Mouse (Mus musculus) kidney, embryonic 15.5 days (tissue): Measurements from ENCODE around the gene Ccm2l. TPM values are rescaled to one million over a fixed set of nuclear protein-coding genes. Genes with fewer than 3 reads are reported as not detected.
A peak's percentile ranks its signal among the peaks of the same experiment; 100 is the strongest.

ENCODE experiments used
- ATAC-seq: fragments of 200-750 bp; cut with Nextera tagmentation; replicated peaks from 2 replicates; pipeline ENCODE4 v1.8.0; 2017; ENCODE audit warnings: moderate TSS enrichment; ENCODE audit not compliant: low FRiP score
- H3K27ac ChIP-seq: fragments of 300-500 bp; sonication (generic); 2 replicates; pipeline ENCODE4 v1.5.1; 2015; ENCODE audit warnings: mild to moderate bottlenecking, inconsistent platforms
- H3K27me3 ChIP-seq: fragments of 300-500 bp; sonication (generic); 2 replicates; pipeline ENCODE4 v1.6.1; 2015; ENCODE audit warnings: inconsistent platforms
- H3K36me3 ChIP-seq: fragments of 300-500 bp; sonication (generic); 2 replicates; pipeline ENCODE4 v1.6.1; 2015; ENCODE audit warnings: inconsistent platforms
- H3K4me1 ChIP-seq: fragments of 300-500 bp; sonication (generic); 2 replicates; pipeline ENCODE4 v1.6.1; 2015; ENCODE audit warnings: inconsistent platforms
- H3K4me2 ChIP-seq: fragments of 300-500 bp; sonication (generic); 2 replicates; pipeline ENCODE4 v1.6.1; 2015; ENCODE audit warnings: moderate library complexity, mild to moderate bottlenecking, inconsistent platforms
- H3K4me3 ChIP-seq: fragments of 300-500 bp; sonication (generic); replicated peaks from 2 replicates; pipeline ENCODE4 v1.5.1; 2015; ENCODE audit warnings: mild to moderate bottlenecking, inconsistent platforms
- H3K9ac ChIP-seq: fragments of 300-500 bp; sonication (generic); 2 replicates; pipeline ENCODE4 v1.6.1; 2015; ENCODE audit warnings: mild to moderate bottlenecking, inconsistent platforms
- H3K9me3 ChIP-seq: fragments of 300-500 bp; sonication (generic); replicated peaks from 2 replicates; pipeline ENCODE4 v1.6.1; 2016; ENCODE audit warnings: inconsistent platforms
- WGBS: fragments of 180-500 bp; shearing (Covaris S2); methylation state at CpG from one replicate; pipeline ENCODE4 v1.1.7; 2015; ENCODE audit warnings: mixed read lengths; 5-methylcytosine and 5-hydroxymethylcytosine counted together
- polyA plus RNA-seq: library from polyadenylated mRNA; unstranded; fragments of >200 nt; fragmentation: Nextera tagmentation; extraction: Ambion mirVana; gene quantifications from 2 replicates; pipeline ENCODE4 v1.2.1, GENCODE M21; 2015

The Ccm2l gene
- polyA plus RNA-seq, 1 experiment from 2014 or later = 3.6 TPM

GRCm38 (mm10) chr2:153055270-153055920, 10.4 kb upstream of the Ccm2l start:
- ATAC-seq = no peak
- H3K27me3 ChIP-seq = peaks cover 28% of the 10 kb centered on the region
- no peaks in the 10 kb centered on the region for H3K36me3 ChIP-seq
- no peaks in the 10 kb centered on the region for H3K9me3 ChIP-seq
- peaks cover 7% of the 10 kb centered on the region for H3K4me1 ChIP-seq
- H3K9ac ChIP-seq = no peak overlapping the region
- 59% methylated on average over 6 of the region's 6 CpGs for WGBS
- H3K27ac ChIP-seq = no peak overlapping the region
- H3K4me2 ChIP-seq = no peak overlapping the region
- H3K4me3 ChIP-seq = no peak overlapping the region

GRCm38 (mm10) chr2:153058365-153058764, 7.4 kb upstream of the Ccm2l start:
- Histone ChIP-seq H3K4me3 (no peak overlapping the region), H3K36me3 (no peaks in the 10 kb centered on the region), H3K27me3 (peaks cover 5% of the 10 kb centered on the region), H3K4me1 (0 out of 2 replicates have a peak, but pooled peaks cover under 1% of the 10 kb centered on the region), H3K27ac (no peak overlapping the region), H3K9me3 (no peaks in the 10 kb centered on the region), H3K4me2 (no peak overlapping the region), H3K9ac (no peak overlapping the region)
- WGBS = 51% methylated on average over 4 of the region's 4 CpGs
- no peak for ATAC-seq

- Histone ChIP-seq H3K36me3 (no peaks in the 10 kb centered on the region), H3K27ac (no peak overlapping the region), H3K9me3 (no peaks in the 10 kb centered on the region), H3K9ac (no peak overlapping the region), H3K27me3 (no peaks in the 10 kb centered on the region), H3K4me2 (no peak overlapping the region), H3K4me1 (0 out of 2 replicates have a peak, but pooled peaks cover 3% of the 10 kb centered on the region), H3K4me3 (no peak overlapping the region)
- 81% methylated on average over 7 of the region's 7 CpGs for WGBS
- no peak for ATAC-seq
These were observed 5.5 kb upstream of the Ccm2l start for GRCm38 (mm10) chr2:153060216-153060615.

- no peaks in the 10 kb centered on the region for H3K9me3 ChIP-seq
- peaks cover 23% of the 10 kb centered on the region for H3K27me3 ChIP-seq
- no peak overlapping the region for H3K4me2 ChIP-seq
- no peak overlapping the region for H3K9ac ChIP-seq
- no peaks in the 10 kb centered on the region for H3K36me3 ChIP-seq
- H3K27ac ChIP-seq = no peak overlapping the region
- H3K4me1 ChIP-seq = 0 out of 2 replicates have a peak, but pooled peaks cover 3% of the 10 kb centered on the region
- WGBS = 59% methylated on average over 3 of the region's 3 CpGs
- no peak overlapping the region for H3K4me3 ChIP-seq
- no peak for ATAC-seq
These were observed 2.4 kb upstream of the Ccm2l start for GRCm38 (mm10) chr2:153063394-153063793.

- peaks cover 31% of the 10 kb centered on the region for H3K27me3 ChIP-seq
- no peaks in the 10 kb centered on the region for H3K36me3 ChIP-seq
- no peak overlapping the region for H3K9ac ChIP-seq
- H3K27ac ChIP-seq = no peak overlapping the region
- H3K4me1 ChIP-seq = 0 out of 2 replicates have a peak, but pooled peaks cover 3% of the 10 kb centered on the region
- H3K9me3 ChIP-seq = no peaks in the 10 kb centered on the region
- no peak overlapping the region for H3K4me2 ChIP-seq
- no peak overlapping the region for H3K4me3 ChIP-seq
- 64% methylated on average over 9 of the region's 9 CpGs for WGBS
- no peak for ATAC-seq
These were observed 1.4 kb upstream of the Ccm2l start for GRCm38 (mm10) chr2:153064190-153064970.

- ATAC-seq = no peak
- Histone ChIP-seq H3K9me3 (no peaks in the 10 kb centered on the region), H3K4me1 (peaks cover 10% of the 10 kb centered on the region), H3K4me2 (peak overlapping the region; percentile 33), H3K36me3 (no peaks in the 10 kb centered on the region), H3K27ac (no peak overlapping the region), H3K27me3 (peaks cover 57% of the 10 kb centered on the region), H3K9ac (no peak overlapping the region), H3K4me3 (peak overlapping the region; percentile 19; the same call in 1 of the 2 replicates)
- 49% methylated on average over 6 of the region's 6 CpGs for WGBS
These were observed 1.2 kb downstream of the Ccm2l start for GRCm38 (mm10) chr2:153066991-153067390.

GRCm38 (mm10) chr2:153070762-153071490, 5.2 kb downstream of the Ccm2l start:
- H3K4me2 ChIP-seq = 0 out of 2 replicates have a peak overlapping the region, but pooled peaks have one; percentile 67
- H3K36me3 ChIP-seq = no peaks in the 10 kb centered on the region
- no peak overlapping the region for H3K9ac ChIP-seq
- peak overlapping the region; percentile 42; the same call in 1 of the 2 replicates for H3K4me3 ChIP-seq
- peaks cover 80% of the 10 kb centered on the region for H3K27me3 ChIP-seq
- no peaks in the 10 kb centered on the region for H3K9me3 ChIP-seq
- peaks cover 9% of the 10 kb centered on the region for H3K4me1 ChIP-seq
- WGBS = 14% methylated on average over 23 of the region's 23 CpGs
- no peak for ATAC-seq
- no peak overlapping the region for H3K27ac ChIP-seq

GRCm38 (mm10) chr2:153071491-153072184, 5.9 kb downstream of the Ccm2l start:
- H3K27me3 ChIP-seq = peaks cover 74% of the 10 kb centered on the region
- WGBS = 20% methylated on average over 67 of the region's 67 CpGs
- peak overlapping the region; percentile 67 for H3K4me2 ChIP-seq
- H3K4me1 ChIP-seq = peaks cover 14% of the 10 kb centered on the region
- ATAC-seq = no peak
- H3K9me3 ChIP-seq = no peaks in the 10 kb centered on the region
- peak overlapping the region; percentile 42 for H3K4me3 ChIP-seq
- H3K9ac ChIP-seq = peak overlapping the region; percentile 33; the same call in 1 of the 2 replicates
- H3K36me3 ChIP-seq = no peaks in the 10 kb centered on the region
- no peak overlapping the region for H3K27ac ChIP-seq

GRCm38 (mm10) chr2:153074651-153075050, 8.9 kb downstream of the Ccm2l start:
- no peak overlapping the region for H3K9ac ChIP-seq
- no peak overlapping the region for H3K27ac ChIP-seq
- H3K4me2 ChIP-seq = no peak overlapping the region
- no peak overlapping the region for H3K4me3 ChIP-seq
- ATAC-seq = no peak
- 81% methylated on average over 10 of the region's 10 CpGs for WGBS
- H3K4me1 ChIP-seq = peaks cover 14% of the 10 kb centered on the region
- no peaks in the 10 kb centered on the region for H3K36me3 ChIP-seq
- H3K9me3 ChIP-seq = no peaks in the 10 kb centered on the region
- peaks cover 51% of the 10 kb centered on the region for H3K27me3 ChIP-seq

GRCm38 (mm10) chr2:153075961-153076360, 10.2 kb downstream of the Ccm2l start:
- Histone ChIP-seq H3K4me3 (no peak overlapping the region), H3K27ac (no peak overlapping the region), H3K9ac (no peak overlapping the region), H3K4me2 (no peak overlapping the region), H3K27me3 (peaks cover 42% of the 10 kb centered on the region), H3K9me3 (no peaks in the 10 kb centered on the region), H3K4me1 (peaks cover 14% of the 10 kb centered on the region), H3K36me3 (no peaks in the 10 kb centered on the region)
- WGBS = 51% methylated on average over 2 of the region's 2 CpGs
- ATAC-seq = no peak

GRCm38 (mm10) chr2:153080841-153081523, 15.2 kb downstream of the Ccm2l start:
- 33% methylated on average over 32 of the region's 32 CpGs for WGBS
- no peak overlapping the region for H3K27ac ChIP-seq
- H3K4me3 ChIP-seq = no peak overlapping the region
- peaks cover 8% of the 10 kb centered on the region; the same call in 1 of the 2 replicates for H3K27me3 ChIP-seq
- H3K4me2 ChIP-seq = 0 out of 2 replicates have a peak overlapping the region, but pooled peaks have one; percentile 17
- no peaks in the 10 kb centered on the region for H3K9me3 ChIP-seq
- no peak overlapping the region for H3K9ac ChIP-seq
- H3K4me1 ChIP-seq = peaks cover 4% of the 10 kb centered on the region; the same call in 1 of the 2 replicates
- 0 out of 2 replicates have a peak, but pooled peaks have one; percentile 47 for ATAC-seq
- no peaks in the 10 kb centered on the region for H3K36me3 ChIP-seq
